Mouse (Mus musculus) lung, adult 18-20 months (tissue): ENCODE data around the gene Ccl27a.

Source experiments
- DNase-seq, 2 experiments: peaks; one replicate each; pipeline ENCODE4 v3.0.0; 2022; ENCODE audit warnings: mixed read lengths in 2 of 2

Ccl27a gene

GRCm38 (mm10) chr4:41755338-41756305 is 18.4 kb downstream of the Ccl27a start, which contains the start of gene Sigmar1:
TSS of gene Sigmar1 (minus strand) at chr4:41756157.
- DNase-seq = peak; percentile 88 to 91

GRCm38 (mm10) chr4:41754797-41755337 is 19.2 kb downstream of the Ccl27a start, which contains the start of gene Galt:
TSS of gene Galt (plus strand) at chr4:41755228.
- DNase-seq = no peak

- DNase-seq = no peak
Observed at GRCm38 (mm10) chr4:41745021-41745420, 29.0 kb downstream of the Ccl27a start.

- no peak for DNase-seq
Observed at GRCm38 (mm10) chr4:41744131-41744530, 29.9 kb downstream of the Ccl27a start.

DNA sequence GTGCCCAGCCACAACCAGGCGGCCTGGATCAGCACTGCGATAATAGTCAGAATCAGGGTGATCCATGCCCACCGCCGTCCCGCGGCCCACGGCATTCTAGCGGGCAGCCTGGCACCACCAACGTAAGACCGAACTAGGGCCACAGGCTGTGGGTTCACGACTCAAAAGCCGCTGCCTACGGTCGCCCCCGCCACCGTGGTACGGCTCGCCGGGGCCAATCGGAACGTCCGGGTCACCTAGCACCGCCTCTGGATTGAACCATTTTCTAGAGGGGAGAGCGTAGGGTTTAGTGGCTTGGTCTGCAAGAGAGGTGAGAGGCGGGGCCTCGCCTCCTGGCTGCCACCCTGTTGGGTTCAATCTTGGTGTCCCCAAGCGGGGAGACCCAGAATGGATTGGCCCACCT is 32.9 kb downstream of the Ccl27a start:
- peak; percentile 95 to 96 for DNase-seq

GRCm38 (mm10) chr4:41740380-41741157 is 33.5 kb downstream of the Ccl27a start:
- peak in 1 of 2 experiments; percentile 56 for DNase-seq

DNA sequence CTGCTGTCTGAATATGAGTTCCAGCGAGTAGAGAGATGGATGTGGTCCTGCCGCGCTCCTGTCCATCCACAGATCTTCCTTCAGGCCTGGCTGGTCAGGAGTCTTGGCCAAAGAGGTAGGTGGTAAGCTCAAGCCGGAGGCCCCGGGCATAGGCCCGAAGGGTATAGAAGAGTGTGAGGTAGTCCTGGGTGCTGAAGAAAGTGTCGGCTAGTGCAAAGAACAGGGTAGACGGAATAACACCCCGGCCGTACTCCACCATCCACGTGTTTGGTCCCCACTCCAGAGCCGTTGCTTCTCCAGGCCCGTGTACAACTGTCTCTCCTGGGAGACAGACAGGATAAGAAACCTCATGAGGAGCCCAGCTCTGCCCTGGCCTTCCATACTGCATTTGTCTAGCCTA is 34.8 kb downstream of the Ccl27a start:
- no peak for DNase-seq

- DNase-seq = no peak
Observed at GRCm38 (mm10) chr4:41738256-41738603, 35.8 kb downstream of the Ccl27a start.

- peak; percentile 70 to 72 for DNase-seq
Observed at GRCm38 (mm10) chr4:41737602-41738255, 36.3 kb downstream of the Ccl27a start.

DNA sequence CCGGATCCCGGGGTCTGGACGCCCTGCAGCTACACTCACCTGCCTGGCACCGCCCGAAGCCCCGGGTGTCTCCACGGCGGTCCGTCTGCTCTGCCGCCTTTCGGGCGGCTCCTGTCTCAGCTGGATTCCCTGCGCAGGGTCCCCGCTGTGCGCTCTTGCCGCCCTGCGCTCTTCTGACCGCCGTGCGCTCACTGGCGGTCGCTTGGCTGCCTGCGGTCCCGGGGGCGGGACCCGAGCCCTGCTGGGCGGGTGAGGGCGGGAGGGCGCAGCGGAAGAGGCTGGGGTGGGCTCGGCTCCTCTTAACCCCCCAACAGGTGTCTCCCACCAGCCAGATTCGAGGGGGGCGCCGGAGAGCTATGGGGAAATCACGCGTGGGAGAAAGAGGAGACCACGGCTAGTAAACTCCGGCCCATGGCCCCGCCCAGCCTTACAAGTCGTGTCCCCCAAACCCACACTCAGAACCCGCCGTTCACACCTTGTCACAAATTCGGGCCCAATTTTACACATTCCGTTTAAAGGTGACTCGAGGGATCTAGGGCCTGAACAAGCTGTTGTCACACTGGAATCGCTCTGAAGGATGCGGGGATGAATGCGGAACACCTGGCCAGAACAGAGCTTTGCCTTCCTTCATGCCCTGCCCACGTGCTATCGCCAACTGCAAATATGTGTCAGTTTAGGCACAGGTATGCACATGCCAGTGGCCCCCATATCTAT is 42.8 kb downstream of the Ccl27a start, which contains the start of gene Arid3c:
Gene Arid3c, minus strand, starts transcription at position 91 of the 714 bp plus-strand sequence.
- DNase-seq = no peak

DNA sequence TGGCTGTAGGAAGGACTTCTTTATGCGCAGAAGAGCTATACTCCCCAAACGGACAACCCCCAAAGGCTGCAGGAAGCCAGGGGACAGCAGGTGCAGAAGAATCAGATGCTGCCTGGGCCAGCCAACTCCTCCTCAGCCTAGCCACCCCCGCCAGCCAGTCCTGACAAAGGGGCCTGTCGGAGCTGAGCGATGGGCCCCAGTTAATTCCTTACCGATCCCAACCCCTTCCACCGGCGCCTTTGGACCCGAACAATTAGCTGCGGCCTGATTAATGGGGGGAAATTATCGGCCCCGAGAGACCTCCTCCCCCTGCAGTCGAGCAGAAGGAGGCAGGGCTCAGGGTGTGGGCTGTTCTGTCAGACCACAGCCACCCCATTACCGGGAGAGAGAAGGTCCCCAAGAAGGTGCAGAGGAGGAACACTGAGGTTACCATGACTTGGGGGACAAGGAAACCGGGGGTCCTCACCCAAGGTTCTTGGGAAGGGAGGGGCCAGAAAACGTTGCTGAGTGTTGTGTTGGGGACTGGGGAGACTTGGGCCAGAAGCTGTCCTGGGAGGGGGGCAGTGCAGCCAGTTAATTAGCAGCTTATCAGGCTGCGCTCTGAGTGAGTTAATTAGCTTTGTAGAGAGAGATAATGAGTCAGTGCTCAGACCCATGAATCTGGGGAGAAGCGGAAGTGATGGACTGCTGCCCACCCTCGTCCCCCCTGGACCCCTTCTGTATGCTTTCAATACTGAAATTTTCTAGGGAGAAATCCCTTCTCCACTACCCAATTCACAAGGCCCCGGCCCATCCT is 47.0 kb downstream of the Ccl27a start:
- DNase-seq = no peak

- DNase-seq = peak; percentile 91 to 93
Observed at GRCm38 (mm10) chr4:41722918-41723351, 51.1 kb downstream of the Ccl27a start, which contains the start of gene Dctn3. TSS of gene Dctn3 (minus strand) at chr4:41723170.
